Mouse (Mus musculus): ENCODE measurements around the gene Babam2.

- TF ChIP-seq CTCF (IDR thresholded peaks at IDR 0.05), result no peak
- TF ChIP-seq EP300 (IDR thresholded peaks at IDR 0.05; ENCODE audit: insufficient read depth, low read depth, low read length), result no peak
These were observed 123.7 kb downstream of the Babam2 start for GRCm38 (mm10) chr5:31821204-31821603.
